Mouse (Mus musculus) liver, adult 2 months (tissue): ENCODE data around the gene Rhoa.

Experiments used
- CTCF ChIP-seq: fragments of 200-500 bp; IDR thresholded peaks from 2 replicates; pipeline ENCODE4 v1.5.1; 2011; ENCODE audit warnings: low read depth, low read length, control low read depth
- POLR2A ChIP-seq: fragments of 200-500 bp; IDR thresholded peaks from 2 replicates; pipeline ENCODE4 v1.6.1; 2011; ENCODE audit warnings: low read length, control low read depth; ENCODE audit not compliant: insufficient read depth; ENCODE audit errors: extremely low read depth

- TF ChIP-seq CTCF = no peak
- no peak for TF ChIP-seq POLR2A
These were observed 80.9 kb downstream of the Rhoa start for GRCm38 (mm10) chr9:108386816-108387215.
